Mouse (Mus musculus) kidney, embryonic 14.5 days (tissue): Measurements from ENCODE around the gene Tmem126a. TPM values are rescaled to one million over a fixed set of nuclear protein-coding genes. Genes with fewer than 3 reads are reported as not detected.
A peak's percentile ranks its signal among the peaks of the same experiment; 100 is the strongest.

Experiments used
- ATAC-seq: fragments of 200-750 bp; cut with Nextera tagmentation; 2 replicates; pipeline ENCODE4 v1.8.0; 2017; ENCODE audit warnings: moderate number of reproducible peaks, mild to moderate bottlenecking, moderate TSS enrichment, moderate library complexity; ENCODE audit not compliant: low FRiP score, low TSS enrichment
- H3K27ac ChIP-seq: fragments of 300-500 bp; sonication (generic); 2 replicates; pipeline ENCODE4 v1.5.1; 2014; ENCODE audit warnings: low read depth, mild to moderate bottlenecking, low read length, moderate library complexity, mixed read lengths
- H3K27me3 ChIP-seq: fragments of 300-500 bp; sonication (generic); 2 replicates; pipeline ENCODE4 v1.6.1; 2014; ENCODE audit warnings: mild to moderate bottlenecking, low read length; ENCODE audit not compliant: control insufficient read depth, insufficient read depth
- H3K36me3 ChIP-seq: fragments of 300-500 bp; sonication (generic); 2 replicates; pipeline ENCODE4 v1.6.1; 2014; ENCODE audit warnings: low read length, mixed read lengths; ENCODE audit not compliant: control insufficient read depth, insufficient read depth
- H3K4me1 ChIP-seq: fragments of 300-500 bp; sonication (generic); 2 replicates; pipeline ENCODE4 v1.6.1; 2014; ENCODE audit warnings: low read length, mixed read lengths; ENCODE audit not compliant: control insufficient read depth, insufficient read depth
- H3K4me2 ChIP-seq: fragments of 300-500 bp; sonication (generic); replicated peaks from 2 replicates; pipeline ENCODE4 v1.6.1; 2014; ENCODE audit warnings: low read depth, mild to moderate bottlenecking, low read length
- H3K4me3 ChIP-seq: fragments of 300-500 bp; sonication (generic); 2 replicates; pipeline ENCODE4 v1.5.1; 2014; ENCODE audit warnings: mild to moderate bottlenecking, low read length
- H3K9ac ChIP-seq: fragments of 300-500 bp; sonication (generic); 2 replicates; pipeline ENCODE4 v1.6.1; 2014; ENCODE audit warnings: low read depth, mild to moderate bottlenecking, low read length, moderate library complexity
- H3K9me3 ChIP-seq: fragments of 300-500 bp; sonication (generic); 2 replicates; pipeline ENCODE4 v1.6.1; 2016; ENCODE audit warnings: low read length; ENCODE audit not compliant: control insufficient read depth
- whole genome bisulfite sequencing: fragments of 180-500 bp; shearing (Covaris S2); extraction: QIAGEN DNeasy Blood & Tissue Kit; methylation state at CpG from one replicate; pipeline ENCODE4 v1.1.7; 2014; 5-methylcytosine and 5-hydroxymethylcytosine counted together
- polyA plus RNA-seq: library from polyadenylated mRNA; unstranded; fragments of >200 nt; fragmentation: Nextera tagmentation; extraction: Ambion mirVana; gene quantifications from 2 replicates; pipeline ENCODE4 v1.2.1, GENCODE M21; 2014

The Tmem126a gene
- polyA plus RNA-seq, 1 experiment from 2014 or later, result 113 TPM

GRCm38 (mm10) chr7:90457517-90457916, 488 bp upstream of the Tmem126a start:
- H3K36me3 ChIP-seq, result peaks cover 15% of the 10 kb centered on the region
- H3K9ac ChIP-seq, result peak overlapping the region; percentile 76; the same call in 1 of the 2 replicates
- H3K27ac ChIP-seq, result peak overlapping the region; percentile 87
- H3K4me3 ChIP-seq, result peak overlapping the region; percentile 81
- 16% methylated on average over 10 of the region's 10 CpGs for WGBS
- no peaks in the 10 kb centered on the region for H3K27me3 ChIP-seq
- ATAC-seq, result peak; percentile 62
- H3K4me1 ChIP-seq, result peaks cover 17% of the 10 kb centered on the region
- H3K4me2 ChIP-seq, result peak overlapping the region; percentile 70
- H3K9me3 ChIP-seq, result no peaks in the 10 kb centered on the region

GRCm38 (mm10) chr7:90456149-90456844, 732 bp downstream of the Tmem126a start:
- H3K4me2 ChIP-seq, result peak overlapping the region; percentile 70
- H3K9me3 ChIP-seq, result no peaks in the 10 kb centered on the region
- peak overlapping the region; percentile 81 for H3K4me3 ChIP-seq
- H3K27me3 ChIP-seq, result no peaks in the 10 kb centered on the region
- H3K36me3 ChIP-seq, result peaks cover 26% of the 10 kb centered on the region
- ATAC-seq, result no peak
- H3K4me1 ChIP-seq, result peaks cover 17% of the 10 kb centered on the region
- WGBS, result 21% methylated on average over 7 of the region's 7 CpGs
- H3K9ac ChIP-seq, result peak overlapping the region; percentile 76
- peak overlapping the region; percentile 87; the same call in 1 of the 2 replicates for H3K27ac ChIP-seq

- Histone ChIP-seq H3K4me1 (no peaks in the 10 kb centered on the region), H3K9me3 (no peaks in the 10 kb centered on the region), H3K4me2 (peak overlapping the region; percentile 89), H3K36me3 (peaks cover 17% of the 10 kb centered on the region; the same call in 1 of the 2 replicates), H3K9ac (peak overlapping the region; percentile 100), H3K27me3 (no peaks in the 10 kb centered on the region), H3K27ac (no peak overlapping the region), H3K4me3 (peak overlapping the region; percentile 98)
- no peak for ATAC-seq
- 0% methylated on average over 6 of the region's 6 CpGs for WGBS
Observed at GRCm38 (mm10) chr7:90444206-90444605, 12.8 kb downstream of the Tmem126a start.

- WGBS, result under 1% methylated on average over 100 of the region's 123 CpGs
- peak overlapping the region; percentile 99 for H3K27ac ChIP-seq
- peak overlapping the region; percentile 98 for H3K4me3 ChIP-seq
- peak overlapping the region; percentile 89 for H3K4me2 ChIP-seq
- no peaks in the 10 kb centered on the region for H3K9me3 ChIP-seq
- ATAC-seq, result peak; percentile 79
- peaks cover 12% of the 10 kb centered on the region; the same call in 1 of the 2 replicates for H3K36me3 ChIP-seq
- no peaks in the 10 kb centered on the region for H3K4me1 ChIP-seq
- peak overlapping the region; percentile 100 for H3K9ac ChIP-seq
- H3K27me3 ChIP-seq, result no peaks in the 10 kb centered on the region
Observed at GRCm38 (mm10) chr7:90443101-90444091, 13.6 kb downstream of the Tmem126a start.

GRCm38 (mm10) chr7:90442518-90443080, 14.4 kb downstream of the Tmem126a start, which contains the start of gene Crebzf:
TSS of gene Crebzf (plus strand) at chr7:90442729.
- Histone ChIP-seq H3K4me2 (peak within 1 kb of the TSS; percentile 89), H3K4me3 (peak within 1 kb of the TSS; percentile 98), H3K27ac (peak within 1 kb of the TSS; percentile 99), H3K9ac (peak within 1 kb of the TSS; percentile 100), H3K27me3 (no peaks in the 10 kb centered on the region), H3K4me1 (no peaks in the 10 kb centered on the region), H3K9me3 (no peaks in the 10 kb centered on the region), H3K36me3 (peaks cover 6% of the 10 kb centered on the region; the same call in 1 of the 2 replicates)
- WGBS, result under 1% methylated on average over 39 of the region's 54 CpGs
- peak; percentile 98 for ATAC-seq

- ATAC-seq, result peak; percentile 0; the same call in 1 of the 2 replicates
- 14% methylated on average over 4 of the region's 4 CpGs for WGBS
- H3K9ac ChIP-seq, result peak overlapping the region; percentile 55
- H3K9me3 ChIP-seq, result no peaks in the 10 kb centered on the region
- no peak overlapping the region; the same call in 1 of the 2 replicates for H3K27ac ChIP-seq
- H3K4me3 ChIP-seq, result peak overlapping the region; percentile 98
- H3K4me2 ChIP-seq, result peak overlapping the region; percentile 89
- H3K4me1 ChIP-seq, result no peaks in the 10 kb centered on the region
- H3K27me3 ChIP-seq, result no peaks in the 10 kb centered on the region
- peaks cover 1% of the 10 kb centered on the region; the same call in 1 of the 2 replicates for H3K36me3 ChIP-seq
Observed at GRCm38 (mm10) chr7:90442070-90442469, 15.0 kb downstream of the Tmem126a start.

- 90% methylated on average over 4 of the region's 4 CpGs for WGBS
- Histone ChIP-seq H3K36me3 (no peaks in the 10 kb centered on the region), H3K9ac (no peak overlapping the region), H3K27ac (no peak overlapping the region), H3K4me2 (no peak overlapping the region), H3K4me1 (no peaks in the 10 kb centered on the region), H3K9me3 (no peaks in the 10 kb centered on the region), H3K27me3 (no peaks in the 10 kb centered on the region), H3K4me3 (no peak overlapping the region)
- no peak for ATAC-seq
Observed at GRCm38 (mm10) chr7:90440044-90440443, 17.0 kb downstream of the Tmem126a start.

GRCm38 (mm10) chr7:90432221-90432620, 24.8 kb downstream of the Tmem126a start:
- Histone ChIP-seq H3K4me1 (no peaks in the 10 kb centered on the region), H3K9ac (no peak overlapping the region), H3K4me2 (no peak overlapping the region), H3K27ac (no peak overlapping the region), H3K4me3 (no peak overlapping the region), H3K36me3 (no peaks in the 10 kb centered on the region), H3K27me3 (no peaks in the 10 kb centered on the region), H3K9me3 (no peaks in the 10 kb centered on the region)
- ATAC-seq, result no peak
